Mouse (Mus musculus) MEL (cell line): ENCODE measurements around the gene Ablim2. TPM values are rescaled to one million over a fixed set of nuclear protein-coding genes. Genes with fewer than 3 reads are reported as not detected.

Experiments used
- DNase-seq: peaks from one replicate; pipeline ENCODE4 v3.0.0; 2011; ENCODE audit warnings: low read depth, low spot score
- H3K27ac ChIP-seq: 2 replicates; pipeline ENCODE4 v1.5.1; 2012; ENCODE audit warnings: low read depth, mild to moderate bottlenecking, control low read depth, low read length, moderate library complexity; ENCODE audit not compliant: control insufficient read depth
- H3K27me3 ChIP-seq, 2 experiments: fragments of 150-350 bp in 1 of 2; sonication (generic) in 1 of 2; 2 replicates each; pipeline ENCODE4 v1.6.1; 2012; ENCODE audit warnings: low read length in 2 of 2, mild to moderate bottlenecking in 2 of 2, improper control_type of control experiment in 1 of 2, moderate library complexity in 1 of 2; ENCODE audit not compliant: insufficient read depth in 2 of 2, control insufficient read depth in 1 of 2
- H3K36me3 ChIP-seq, 2 experiments: 2 replicates each; pipeline ENCODE4 v1.6.1; 2012 to 2014; ENCODE audit warnings: low read length in 2 of 2, improper control_type of control experiment in 1 of 2, inconsistent platforms in 1 of 2, mild to moderate bottlenecking in 1 of 2; ENCODE audit not compliant: insufficient read depth in 2 of 2, control insufficient read depth in 1 of 2
- H3K4me1 ChIP-seq, 2 experiments: fragments of 150-350 bp in 1 of 2; sonication (generic) in 1 of 2; 2 replicates each; pipeline ENCODE4 v1.6.1; 2012; ENCODE audit warnings: low read length in 2 of 2, improper control_type of control experiment in 1 of 2, mild to moderate bottlenecking in 1 of 2; ENCODE audit not compliant: insufficient read depth in 2 of 2, control insufficient read depth in 1 of 2
- H3K4me3 ChIP-seq, 2 experiments: fragments of 150-350 bp in 1 of 2; sonication (generic) in 1 of 2; 2 replicates each; pipeline ENCODE4 v1.5.1; 2012; ENCODE audit warnings: low read depth in 2 of 2, low read length in 2 of 2, mild to moderate bottlenecking in 2 of 2, moderate library complexity in 2 of 2, control low read depth in 1 of 2, improper control_type of control experiment in 1 of 2; ENCODE audit not compliant: control insufficient read depth in 1 of 2, insufficient read depth in 1 of 2
- H3K79me2 ChIP-seq: 2 replicates; pipeline ENCODE4 v1.6.1; 2012; ENCODE audit warnings: mild to moderate bottlenecking, low read length, moderate library complexity; ENCODE audit not compliant: control insufficient read depth, poor library complexity, insufficient read depth
- H3K9ac ChIP-seq: 2 replicates; pipeline ENCODE4 v1.6.1; 2012; ENCODE audit warnings: low read depth, mild to moderate bottlenecking, control low read depth, low read length, moderate library complexity; ENCODE audit not compliant: control insufficient read depth, poor library complexity, severe bottlenecking
- H3K9me3 ChIP-seq: fragments of 150-350 bp; sonication (generic); replicated peaks from 2 replicates; pipeline ENCODE4 v1.6.1; 2012; ENCODE audit warnings: mild to moderate bottlenecking, low read length, improper control_type of control experiment, moderate library complexity; ENCODE audit not compliant: insufficient read depth
- BHLHE40 ChIP-seq: IDR thresholded peaks from 2 replicates; pipeline ENCODE4 v1.6.1; 2012; ENCODE audit warnings: low read depth, mild to moderate bottlenecking, inconsistent platforms, low read length, improper control_type of control experiment, borderline replicate concordance
- CHD1 ChIP-seq: IDR thresholded peaks from 2 replicates; pipeline ENCODE4 v1.6.1; 2012; ENCODE audit warnings: low read depth, mild to moderate bottlenecking, inconsistent platforms, low read length, improper control_type of control experiment
- CTCF ChIP-seq, 3 experiments: IDR thresholded peaks in 2 of 3; conservative IDR thresholded peaks in 1 of 3; 2 replicates each; pipeline ENCODE4 v1.5.1; 2011 to 2012; ENCODE audit warnings: low read length in 3 of 3, low read depth in 2 of 3, mild to moderate bottlenecking in 2 of 3, improper control_type of control experiment in 1 of 3, inconsistent platforms in 1 of 3, mixed read lengths in 1 of 3, moderate library complexity in 1 of 3; ENCODE audit not compliant: control insufficient read depth in 1 of 3, insufficient read depth in 1 of 3, poor library complexity in 1 of 3, severe bottlenecking in 1 of 3
- E2F4 ChIP-seq: IDR thresholded peaks from 2 replicates; pipeline ENCODE4 v1.6.1; 2011; ENCODE audit warnings: low read depth, low read length, improper control_type of control experiment, borderline replicate concordance
- EP300 ChIP-seq, 2 experiments: IDR thresholded peaks; 2 replicates each; pipeline ENCODE4 v1.6.1; 2011; ENCODE audit warnings: improper control_type of control experiment in 2 of 2, low read length in 2 of 2, low read depth in 1 of 2, mild to moderate bottlenecking in 1 of 2
- GABPA ChIP-seq: IDR thresholded peaks from 2 replicates; pipeline ENCODE4 v1.6.1; 2012; ENCODE audit warnings: low read depth, mild to moderate bottlenecking, inconsistent platforms, low read length, improper control_type of control experiment, moderate library complexity
- GATA1 ChIP-seq: IDR thresholded peaks from 2 replicates; pipeline ENCODE4 v1.6.1; 2011; ENCODE audit warnings: low read depth, low read length, improper control_type of control experiment
- HCFC1 ChIP-seq: IDR thresholded peaks from 2 replicates; pipeline ENCODE4 v1.6.1; 2012; ENCODE audit warnings: low read depth, mild to moderate bottlenecking, inconsistent platforms, low read length, improper control_type of control experiment, moderate library complexity
- KAT2A ChIP-seq: conservative IDR thresholded peaks from 2 replicates; pipeline ENCODE4 v1.6.1; 2012; ENCODE audit warnings: low read depth, low read length, improper control_type of control experiment, inconsistent platforms
- MYB ChIP-seq: IDR thresholded peaks from 2 replicates; pipeline ENCODE4 v1.6.1; 2011; ENCODE audit warnings: mild to moderate bottlenecking, low read depth, low read length, improper control_type of control experiment
- NELFE ChIP-seq: IDR thresholded peaks from 2 replicates; pipeline ENCODE4 v1.6.1; 2011; ENCODE audit warnings: low read depth, low read length, improper control_type of control experiment
- NRF1 ChIP-seq: IDR thresholded peaks from 2 replicates; pipeline ENCODE4 v1.6.1; 2014; ENCODE audit warnings: low read depth, mild to moderate bottlenecking, inconsistent platforms, low read length, improper control_type of control experiment, moderate library complexity; ENCODE audit not compliant: poor library complexity, insufficient read depth, severe bottlenecking
- POLR2AphosphoS5 ChIP-seq: IDR thresholded peaks from 2 replicates; pipeline ENCODE4 v1.6.1; 2012; ENCODE audit warnings: low read depth, borderline replicate concordance, mild to moderate bottlenecking, inconsistent platforms, low read length, moderate library complexity, mixed read lengths
- RCOR1 ChIP-seq: IDR thresholded peaks from 2 replicates; pipeline ENCODE4 v1.6.1; 2012; ENCODE audit warnings: low read depth, mild to moderate bottlenecking, inconsistent platforms, low read length, improper control_type of control experiment
- TCF12 ChIP-seq: IDR thresholded peaks from 2 replicates; pipeline ENCODE4 v1.6.1; 2014; ENCODE audit warnings: low read depth, mild to moderate bottlenecking, inconsistent platforms, low read length, improper control_type of control experiment, moderate library complexity
- UBTF ChIP-seq: IDR thresholded peaks from 2 replicates; pipeline ENCODE4 v1.6.1; 2012; ENCODE audit warnings: low read depth, mild to moderate bottlenecking, inconsistent platforms, low read length, improper control_type of control experiment, moderate library complexity, borderline replicate concordance; ENCODE audit not compliant: insufficient read depth
- USF2 ChIP-seq, 2 experiments: IDR thresholded peaks; 2 replicates each; pipeline ENCODE4 v1.6.1; 2011 to 2012; ENCODE audit warnings: improper control_type of control experiment in 2 of 2, low read length in 2 of 2, borderline replicate concordance in 1 of 2, inconsistent platforms in 1 of 2, low read depth in 1 of 2, mild to moderate bottlenecking in 1 of 2; ENCODE audit not compliant: insufficient read depth in 1 of 2
- ZC3H11A ChIP-seq: IDR thresholded peaks from 2 replicates; pipeline ENCODE4 v1.6.1; 2012; ENCODE audit warnings: low read depth, mild to moderate bottlenecking, inconsistent platforms, low read length, improper control_type of control experiment
- ZKSCAN1 ChIP-seq: IDR thresholded peaks from 2 replicates; pipeline ENCODE4 v1.6.1; 2012; ENCODE audit warnings: low read depth, mild to moderate bottlenecking, inconsistent platforms, low read length, improper control_type of control experiment, moderate library complexity
- polyA plus RNA-seq, 2 experiments: library from polyadenylated mRNA; stranded (reverse) in 1 of 2; unstranded in 1 of 2; fragments of >175 nt in 1 of 2; fragments of >200 nt in 1 of 2; gene quantifications; 2 replicates each; pipeline versions ENCODE4 v1.2.1 to v1.2.4; 2012; ENCODE audit warnings: low replicate concordance in 2 of 2, low read depth in 1 of 2; ENCODE audit not compliant: insufficient read length in 2 of 2, insufficient read depth in 1 of 2, missing spikeins in 1 of 2
- total RNA-seq: library from RNA; depleted of rRNA; stranded (reverse); fragments of 300-350 nt; gene quantifications from 2 replicates; pipeline ENCODE4 v1.2.3, GENCODE M21; 2012

Gene Ablim2
- total and polyA plus RNA-seq, 3 experiments = not detected

GRCm38 (mm10) chr5:35712517-35712916, 45.2 kb upstream of the Ablim2 start:
- Histone ChIP-seq H3K36me3 (no peaks in the 10 kb centered on the region), H3K27me3 (no peaks in the 10 kb centered on the region), H3K9ac (no peak overlapping the region), H3K4me3 (no peak overlapping the region), H3K27ac (no peak overlapping the region), H3K79me2 (no peaks in the 10 kb centered on the region), H3K4me1 (no peaks in the 10 kb centered on the region), H3K9me3 (no peaks in the 10 kb centered on the region)
- no peak for DNase-seq
- TF ChIP-seq POLR2AphosphoS5 (no peak), GABPA (no peak), TCF12 (no peak), ZC3H11A (no peak), KAT2A (no peak), E2F4 (no peak), BHLHE40 (no peak), NELFE (no peak), USF2 (IDR thresholded peaks at IDR 0.05; ENCODE audit: borderline replicate concordance in 1 of 2, insufficient read depth in 1 of 2, low read depth in 1 of 2, low read length in 2 of 2) (no peak), RCOR1 (no peak), HCFC1 (no peak), NRF1 (no peak)

GRCm38 (mm10) chr5:35713649-35714354, 43.9 kb upstream of the Ablim2 start:
- Histone ChIP-seq H3K4me1 (no peaks in the 10 kb centered on the region), H3K9me3 (no peaks in the 10 kb centered on the region), H3K36me3 (no peaks in the 10 kb centered on the region), H3K79me2 (no peaks in the 10 kb centered on the region)
- TF ChIP-seq E2F4 (no peak), CHD1 (no peak), GATA1 (no peak), UBTF (no peak), MYB (no peak), POLR2AphosphoS5 (no peak), EP300 (IDR thresholded peaks at IDR 0.05; ENCODE audit: low read depth in 1 of 2, low read length in 2 of 2) (no peak), CTCF (IDR thresholded peaks at IDR 0.05 in 2 of 3, conservative IDR thresholded peaks at IDR 0.05 in 1 of 3; ENCODE audit: control insufficient read depth in 1 of 3, insufficient read depth in 1 of 3, low read depth in 2 of 3, low read length in 3 of 3, poor library complexity in 1 of 3, severe bottlenecking in 1 of 3) (no peak), GABPA (no peak), HCFC1 (no peak), ZC3H11A (no peak), ZKSCAN1 (no peak)
- TF ChIP-seq, all 39 proteins: peak for 0
- no peak for DNase-seq
- Histone ChIP-seq H3K4me3 (no peak overlapping the region), H3K9ac (no peak overlapping the region), H3K27me3 (no peaks in the 10 kb centered on the region), H3K27ac (no peak overlapping the region)
